Mouse (Mus musculus): ENCODE results near the gene Gramd4. TPM values are rescaled to one million over a fixed set of nuclear protein-coding genes. Genes with fewer than 3 reads are reported as not detected.
"Not testable (repeated sequence)": the region's sequence is repeated elsewhere in the genome, so short reads cannot be mapped to it uniquely, and the experiment has no call there.

The Gramd4 gene
- polyA plus RNA-seq, 1 experiment from 2014 or later = 14.3 TPM

DNA sequence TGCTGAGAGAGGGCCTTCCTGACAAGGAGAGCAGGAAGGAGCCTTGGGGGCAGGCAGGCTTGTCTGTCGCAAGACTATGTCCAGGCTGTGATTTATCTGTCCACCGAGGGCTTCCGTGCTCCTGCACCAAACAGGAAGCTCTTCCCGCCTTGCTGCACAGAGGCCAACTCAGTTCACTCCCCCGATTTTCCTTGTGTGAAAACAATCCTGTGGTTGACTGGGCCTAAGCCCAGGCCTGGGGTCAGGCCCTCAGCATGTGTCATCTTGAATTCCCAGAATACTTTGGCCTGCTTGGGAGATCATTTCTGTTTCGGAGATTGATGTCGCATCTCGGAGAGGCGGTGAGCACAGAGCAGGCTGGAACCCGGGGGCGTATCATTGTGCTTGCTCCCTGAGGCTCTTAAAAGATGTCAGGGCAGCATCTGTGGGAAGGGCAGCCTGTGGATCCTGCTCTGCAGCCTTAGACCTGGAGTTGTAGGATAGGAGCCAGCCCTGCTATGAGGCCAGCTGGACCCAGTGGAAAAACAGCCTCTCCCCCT lies 32.6 kb downstream of the Gramd4 start:
- Histone ChIP-seq H3K36me3 (peaks cover 21% of the 10 kb centered on the region; the same call in 1 of the 2 replicates), H3K4me1 (peaks cover 61% of the 10 kb centered on the region), H3K27ac (replicated peaks) (peak overlapping the region; percentile 58), H3K9me3 (replicated peaks) (no peaks in the 10 kb centered on the region), H3K27me3 (ENCODE audit: low read depth, poor library complexity, severe bottlenecking) (no peaks in the 10 kb centered on the region), H3K4me3 (no peak overlapping the region)
- no peak for DNase-seq (ENCODE audit: low spot score)
- 60% methylated on average over 11 of the region's 11 CpGs for WGBS

DNA sequence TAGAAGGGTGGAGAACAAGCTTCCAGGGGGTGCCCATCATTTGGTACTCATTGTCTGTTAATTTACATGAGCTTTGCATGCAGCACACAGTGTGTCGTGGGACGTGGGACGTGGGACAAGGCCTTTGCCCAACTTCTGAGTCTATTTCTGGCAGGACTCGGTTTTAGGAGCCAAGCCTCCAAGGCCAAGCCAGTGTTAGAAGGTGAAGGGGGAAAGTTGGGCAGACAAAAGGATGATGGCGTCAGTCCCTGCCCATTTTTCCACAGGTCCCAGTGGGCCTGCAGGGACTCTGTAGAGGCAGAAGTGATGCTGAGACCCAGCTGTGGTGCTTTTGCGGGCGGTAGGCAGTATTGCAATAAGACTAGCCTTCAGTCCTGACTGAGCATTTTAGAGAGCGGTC lies 33.1 kb downstream of the Gramd4 start:
- H3K9me3 ChIP-seq (replicated peaks) = no peaks in the 10 kb centered on the region
- 91% methylated on average over 8 of the region's 8 CpGs for WGBS

DNA sequence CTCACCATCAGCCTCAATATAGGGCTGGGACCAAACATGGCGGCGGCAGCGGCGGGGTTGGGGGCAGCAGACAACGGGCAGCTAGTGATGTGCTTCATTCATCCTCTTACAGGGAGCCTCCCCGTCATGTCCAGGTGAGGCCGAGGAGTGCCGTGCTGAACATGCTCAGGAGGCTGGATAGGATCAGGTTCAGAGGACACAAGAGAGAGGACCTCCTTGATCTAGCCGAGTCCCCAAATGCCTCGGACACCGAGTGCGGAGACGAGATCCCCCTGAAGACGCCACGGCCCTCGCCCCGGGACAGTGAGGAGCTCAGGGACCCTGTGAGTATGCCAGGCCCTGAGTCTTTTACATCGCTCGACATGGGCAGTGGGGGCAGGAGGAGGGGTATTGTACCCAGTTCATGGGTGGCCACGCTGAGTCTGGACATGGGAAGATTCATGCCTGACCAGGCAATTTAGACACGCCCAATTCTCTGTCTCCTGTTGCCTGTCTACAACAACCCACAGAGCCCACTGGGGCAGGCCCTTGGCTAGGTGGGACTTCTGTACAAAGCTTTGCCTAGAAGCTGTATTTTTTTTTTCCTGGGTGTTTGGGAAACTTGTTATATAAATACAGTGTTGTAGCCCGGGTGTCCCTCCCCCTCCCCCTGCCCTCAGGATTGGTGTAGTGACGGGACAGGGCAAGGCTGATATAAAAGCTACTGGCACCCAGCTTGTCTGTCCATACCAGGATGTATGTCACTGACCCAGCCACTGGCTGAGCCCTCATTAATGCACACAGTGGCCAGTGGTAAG lies 33.9 kb downstream of the Gramd4 start:
- 95% methylated on average over 23 of the region's 23 CpGs for WGBS
- Histone ChIP-seq H3K9me3 (replicated peaks) (no peaks in the 10 kb centered on the region), H3K27ac (replicated peaks) (no peak overlapping the region)

More for the DNA sequence above, 33.1 kb downstream of the Gramd4 start:
- peak overlapping the region; percentile 58; the same call in 1 of the 2 replicates for H3K27ac ChIP-seq (replicated peaks)
- H3K36me3 ChIP-seq = peaks cover 21% of the 10 kb centered on the region; the same call in 1 of the 2 replicates
- no peaks in the 10 kb centered on the region for H3K27me3 ChIP-seq (ENCODE audit: low read depth, poor library complexity, severe bottlenecking)
- peaks cover 55% of the 10 kb centered on the region for H3K4me1 ChIP-seq
- H3K4me3 ChIP-seq = no peak overlapping the region
- DNase-seq (ENCODE audit: low spot score) = no peak

DNA sequence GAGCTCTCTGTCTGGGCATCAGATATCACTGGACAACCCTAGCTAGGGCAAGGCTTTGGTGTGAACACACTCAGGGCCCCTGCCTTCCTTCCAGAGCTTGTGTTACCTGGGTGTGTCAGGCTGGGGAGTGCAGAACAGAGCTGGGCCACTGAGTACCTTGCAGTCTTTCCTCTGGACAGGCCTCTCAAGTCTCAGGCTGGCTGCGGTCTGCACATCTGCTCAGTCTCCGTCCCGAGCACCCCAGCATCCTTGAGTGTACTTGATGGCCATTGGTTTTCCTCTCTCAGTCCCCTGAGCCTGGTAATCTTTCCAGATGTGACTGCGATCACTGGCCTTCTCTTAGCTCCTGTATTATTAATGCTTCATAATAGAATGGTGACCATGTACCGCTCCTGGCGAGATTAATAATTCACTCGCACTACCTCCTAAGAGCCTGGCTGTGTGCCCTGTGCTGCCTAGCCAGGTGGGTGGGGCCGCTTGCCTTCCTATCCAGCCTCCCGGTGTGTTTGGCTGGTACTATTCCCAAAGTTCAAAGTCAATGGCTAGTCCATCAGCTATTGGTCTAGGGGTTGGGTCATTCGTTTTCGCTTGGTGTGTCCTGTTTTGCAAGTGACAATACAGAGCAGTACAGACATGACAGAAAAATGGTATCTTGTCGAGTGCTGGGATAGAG lies 34.6 kb downstream of the Gramd4 start:
- Histone ChIP-seq H3K36me3 (peaks cover 30% of the 10 kb centered on the region), H3K9me3 (replicated peaks) (no peaks in the 10 kb centered on the region), H3K27me3 (ENCODE audit: low read depth, poor library complexity, severe bottlenecking) (no peaks in the 10 kb centered on the region), H3K4me1 (peaks cover 43% of the 10 kb centered on the region), H3K27ac (replicated peaks) (no peak overlapping the region), H3K4me3 (no peak overlapping the region)
- WGBS = 92% methylated on average over 12 of the region's 12 CpGs
- no peak for DNase-seq (ENCODE audit: low spot score)

More for the DNA sequence above, 33.9 kb downstream of the Gramd4 start:
- Histone ChIP-seq H3K4me1 (peaks cover 47% of the 10 kb centered on the region), H3K4me3 (no peak overlapping the region), H3K36me3 (peaks cover 27% of the 10 kb centered on the region), H3K27me3 (ENCODE audit: low read depth, poor library complexity, severe bottlenecking) (no peaks in the 10 kb centered on the region)
- no peak for DNase-seq (ENCODE audit: low spot score)

DNA sequence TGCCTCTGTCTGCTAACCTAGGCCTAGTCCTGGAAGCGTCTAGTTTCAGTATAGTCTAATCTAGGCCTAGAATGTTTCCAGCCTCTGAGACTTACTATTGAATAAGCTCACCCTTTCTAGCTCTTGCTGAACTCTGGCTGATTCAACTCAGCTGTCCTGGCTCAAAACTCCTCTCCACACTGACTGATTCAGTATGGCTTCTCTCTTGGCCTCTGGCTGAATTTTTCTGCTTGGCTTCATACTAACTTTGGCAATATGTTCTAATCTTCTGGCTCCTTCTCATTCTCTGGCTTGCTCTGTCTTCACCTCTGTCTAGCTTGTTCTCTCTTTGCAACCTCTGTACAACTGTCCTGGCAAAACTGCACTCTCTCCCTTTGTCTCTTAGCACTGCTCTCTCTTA lies 35.7 kb downstream of the Gramd4 start:
- Histone ChIP-seq H3K4me3 (no peak overlapping the region), H3K9me3 (replicated peaks) (no peaks in the 10 kb centered on the region), H3K36me3 (peaks cover 30% of the 10 kb centered on the region), H3K27me3 (ENCODE audit: low read depth, poor library complexity, severe bottlenecking) (no peaks in the 10 kb centered on the region), H3K4me1 (peaks cover 39% of the 10 kb centered on the region), H3K27ac (replicated peaks) (no peak overlapping the region)
- DNase-seq (ENCODE audit: low spot score) = no peak
- WGBS = 80% methylated on average over 1 of the region's 1 CpGs

DNA sequence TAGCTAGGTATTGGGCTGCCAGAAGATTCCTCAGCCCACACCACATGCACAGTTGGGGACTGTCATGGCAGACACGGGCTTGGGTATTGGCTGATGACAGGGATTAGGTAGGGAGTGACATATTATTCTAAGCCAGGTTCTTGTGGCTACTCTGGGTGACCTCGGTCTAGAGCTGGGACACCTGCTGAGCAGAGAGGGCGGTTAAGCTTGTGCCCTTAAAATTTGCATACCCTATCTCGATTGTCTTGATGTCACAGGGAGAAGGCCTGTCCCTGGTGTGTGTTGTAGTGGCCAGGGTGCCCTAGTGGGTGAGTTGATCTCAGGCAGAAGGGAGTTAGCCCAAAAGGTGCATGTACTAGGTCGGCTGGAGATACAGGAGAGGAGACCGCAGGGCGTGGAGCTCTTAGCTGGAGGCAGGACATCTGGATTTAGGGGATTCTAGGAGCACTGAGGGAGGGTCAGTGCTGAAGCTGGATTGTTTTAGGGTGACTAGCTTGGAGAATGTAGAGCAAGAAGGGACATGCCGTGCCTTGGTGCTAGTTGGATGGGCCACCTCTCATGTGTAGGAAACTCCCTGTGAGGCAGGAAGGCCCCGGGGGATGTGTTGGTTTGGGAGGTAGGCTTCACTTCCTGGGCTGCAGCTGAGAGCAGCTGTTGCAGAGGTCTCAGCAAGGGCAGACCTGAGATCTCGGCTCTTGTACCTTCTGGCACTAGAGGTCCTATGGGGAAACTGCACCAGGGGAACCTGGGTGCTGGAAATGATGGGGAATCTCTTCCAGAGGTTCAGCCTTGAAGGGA lies 37.0 kb downstream of the Gramd4 start:
- WGBS = 78% methylated on average over 10 of the region's 10 CpGs
- Histone ChIP-seq H3K4me1 (peaks cover 31% of the 10 kb centered on the region), H3K4me3 (no peak overlapping the region), H3K9me3 (replicated peaks) (no peaks in the 10 kb centered on the region), H3K36me3 (peaks cover 32% of the 10 kb centered on the region), H3K27ac (replicated peaks) (no peak overlapping the region), H3K27me3 (ENCODE audit: low read depth, poor library complexity, severe bottlenecking) (no peaks in the 10 kb centered on the region)
- DNase-seq (ENCODE audit: low spot score) = no peak

DNA sequence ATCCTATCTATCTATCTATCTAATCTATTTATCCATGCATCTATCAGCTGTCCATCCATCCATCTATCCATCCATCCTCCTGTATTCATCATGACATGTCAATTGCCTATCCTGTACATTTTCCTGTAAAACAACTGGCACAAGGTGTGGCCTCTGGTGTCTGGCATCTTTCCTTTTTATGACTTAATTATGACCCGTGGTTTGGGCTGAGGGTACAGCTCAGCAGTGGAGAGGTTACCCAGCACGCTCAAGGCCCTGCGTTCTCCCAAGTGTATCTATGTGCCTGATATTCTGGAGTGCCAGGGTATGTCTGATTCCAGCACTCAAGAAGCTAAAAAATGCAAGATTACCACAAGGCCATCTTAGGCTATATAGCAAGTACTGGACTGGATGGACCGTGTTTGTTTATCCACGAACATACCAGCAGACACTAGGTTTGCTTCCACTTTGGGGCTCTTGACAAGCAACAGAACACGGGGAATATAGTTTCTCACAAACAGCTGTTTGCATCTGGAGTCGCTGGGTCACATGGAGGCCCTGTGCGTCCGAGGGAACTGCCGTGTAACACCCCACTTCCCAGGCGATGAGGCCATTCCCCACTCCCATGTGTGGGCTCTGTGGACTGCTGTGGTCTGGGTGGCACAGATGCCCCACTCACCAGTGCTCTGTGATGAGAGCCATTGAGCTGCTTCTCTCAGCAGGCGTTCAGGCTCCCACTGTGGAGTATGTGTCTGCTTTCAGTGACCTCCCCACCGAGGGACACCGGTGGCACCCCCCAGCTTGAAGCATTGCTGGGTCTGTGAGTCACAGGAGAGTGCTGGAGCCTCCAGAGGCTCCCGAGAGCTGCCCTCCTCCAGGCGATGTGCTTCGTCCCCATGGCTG lies 38.5 kb downstream of the Gramd4 start:
- Histone ChIP-seq H3K4me1 (peaks cover 17% of the 10 kb centered on the region), H3K36me3 (peaks cover 37% of the 10 kb centered on the region), H3K27me3 (ENCODE audit: low read depth, poor library complexity, severe bottlenecking) (no peaks in the 10 kb centered on the region), H3K9me3 (replicated peaks) (no peaks in the 10 kb centered on the region), H3K4me3 (no peak overlapping the region), H3K27ac (replicated peaks) (no peak overlapping the region)
- 93% methylated on average over 17 of the region's 17 CpGs for WGBS
- DNase-seq (ENCODE audit: low spot score) = no peak

DNA sequence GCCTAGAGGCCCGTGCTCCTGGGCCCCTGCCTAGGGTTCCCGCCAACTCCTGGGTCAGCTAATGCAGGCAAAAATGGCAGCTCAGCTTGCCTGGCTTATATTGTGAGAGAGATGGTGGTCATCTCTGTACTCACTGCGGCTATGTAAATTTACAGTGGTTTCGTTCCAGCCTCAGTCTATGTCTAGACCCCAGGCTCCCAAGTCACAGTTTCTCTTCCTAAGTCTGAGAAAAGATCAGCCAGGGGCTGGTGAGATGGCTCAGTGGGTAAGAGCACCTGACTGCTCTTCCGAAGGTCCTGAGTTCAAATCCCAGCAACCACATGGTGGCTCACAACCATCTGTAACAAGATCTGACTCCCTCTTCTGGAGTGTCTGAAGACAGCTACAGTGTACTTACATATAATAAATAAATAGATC lies 39.1 kb downstream of the Gramd4 start:
- H3K4me1 ChIP-seq = peaks cover 12% of the 10 kb centered on the region
- WGBS = 93% methylated on average over 5 of the region's 5 CpGs

DNA sequence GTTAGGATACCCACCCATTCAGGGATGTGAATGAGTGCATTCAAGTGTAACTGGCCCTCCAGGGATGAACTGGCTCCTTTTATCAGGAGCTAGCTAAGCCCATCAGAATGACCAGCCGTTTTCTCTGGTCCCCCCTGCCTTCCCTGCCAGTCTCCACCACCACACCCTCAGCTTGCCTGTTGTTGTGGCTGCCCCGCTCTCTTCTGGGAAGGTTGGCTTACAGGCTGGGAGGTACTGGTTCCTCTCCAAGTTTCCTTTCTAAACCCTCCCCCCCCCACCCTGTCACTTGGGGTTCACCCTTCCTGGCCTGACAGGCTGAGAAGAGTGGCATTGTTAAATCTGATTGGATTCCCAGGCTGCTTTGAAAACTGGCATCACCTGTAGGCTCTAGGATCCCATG lies 40.4 kb downstream of the Gramd4 start:
- no peaks in the 10 kb centered on the region for H3K9me3 ChIP-seq (replicated peaks)
- WGBS = 33% methylated on average over 2 of the region's 2 CpGs
- H3K27me3 ChIP-seq (ENCODE audit: low read depth, poor library complexity, severe bottlenecking) = no peaks in the 10 kb centered on the region
- peaks cover 36% of the 10 kb centered on the region for H3K36me3 ChIP-seq
- peaks cover 12% of the 10 kb centered on the region for H3K4me1 ChIP-seq
- no peak overlapping the region for H3K4me3 ChIP-seq
- DNase-seq (ENCODE audit: low spot score) = no peak
- no peak overlapping the region; the same call in 1 of the 2 replicates for H3K27ac ChIP-seq (replicated peaks)

More for the DNA sequence above, 39.1 kb downstream of the Gramd4 start:
- not testable (repeated sequence) for H3K4me3 ChIP-seq; H3K27ac ChIP-seq (replicated peaks); H3K9me3 ChIP-seq (replicated peaks); H3K27me3 ChIP-seq (ENCODE audit: low read depth, poor library complexity, severe bottlenecking); DNase-seq (ENCODE audit: low spot score)
- H3K36me3 ChIP-seq = peaks cover 38% of the 10 kb centered on the region

DNA sequence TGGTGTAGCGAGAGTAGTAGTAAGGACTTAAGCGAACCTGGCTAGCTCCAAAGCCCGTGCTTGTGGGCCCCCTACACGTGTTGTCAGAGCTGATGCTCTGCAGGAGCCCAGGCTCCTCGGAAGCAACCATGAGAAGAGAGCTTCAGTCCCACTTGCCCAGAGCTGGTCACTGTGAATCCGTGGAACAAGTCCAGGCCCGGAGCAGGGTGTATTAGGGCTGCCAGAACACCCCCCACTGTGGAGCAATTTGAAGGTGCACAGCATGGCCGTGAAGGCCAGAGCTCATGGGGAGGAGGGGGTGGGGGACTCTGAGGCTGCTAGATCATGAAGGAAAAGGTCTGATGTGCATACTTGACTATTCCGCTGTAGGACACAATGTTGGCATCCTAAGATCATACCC lies 44.1 kb downstream of the Gramd4 start:
- Histone ChIP-seq H3K27ac (replicated peaks) (no peak overlapping the region), H3K4me1 (peaks cover 19% of the 10 kb centered on the region), H3K4me3 (no peak overlapping the region), H3K9me3 (replicated peaks) (no peaks in the 10 kb centered on the region), H3K27me3 (ENCODE audit: low read depth, poor library complexity, severe bottlenecking) (no peaks in the 10 kb centered on the region), H3K36me3 (peaks cover 40% of the 10 kb centered on the region)
- WGBS = 89% methylated on average over 9 of the region's 9 CpGs
- DNase-seq (ENCODE audit: low spot score) = no peak

DNA sequence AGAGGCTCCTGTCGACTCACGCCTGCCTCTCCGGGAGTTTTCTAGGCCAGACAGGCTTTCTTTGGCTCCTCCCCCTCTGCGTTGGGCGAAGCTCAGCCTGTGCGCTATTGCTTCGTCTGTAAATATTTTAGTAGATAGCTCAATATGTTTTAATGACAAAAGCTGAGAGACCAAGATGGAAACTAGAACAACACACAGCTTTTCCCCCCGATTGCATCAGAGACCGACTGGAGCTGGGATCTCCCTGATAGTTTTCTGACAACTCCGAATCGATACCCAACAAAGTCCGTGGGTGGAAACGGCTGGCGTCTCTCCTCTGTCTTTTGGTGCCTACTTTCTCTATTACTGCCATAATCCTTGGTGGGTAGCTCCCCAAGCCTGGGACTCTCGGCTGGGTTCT lies 44.8 kb downstream of the Gramd4 start:
- peaks cover 39% of the 10 kb centered on the region for H3K36me3 ChIP-seq
- H3K9me3 ChIP-seq (replicated peaks) = no peaks in the 10 kb centered on the region
- no peak overlapping the region for H3K27ac ChIP-seq (replicated peaks)
- no peaks in the 10 kb centered on the region for H3K27me3 ChIP-seq (ENCODE audit: low read depth, poor library complexity, severe bottlenecking)
- peaks cover 20% of the 10 kb centered on the region for H3K4me1 ChIP-seq
- WGBS = 93% methylated on average over 15 of the region's 15 CpGs
- no peak overlapping the region for H3K4me3 ChIP-seq
- DNase-seq (ENCODE audit: low spot score) = no peak

All from midbrain, embryonic 10.5 days (tissue).